Mouse (Mus musculus) lung, adult 2 months (tissue): ENCODE results near the gene Nab2. TPM values are rescaled to one million over a fixed set of nuclear protein-coding genes. Genes with fewer than 3 reads are reported as not detected.
A peak's percentile ranks its signal among the peaks of the same experiment; 100 is the strongest.

Source experiments
- DNase-seq: peaks from one replicate; pipeline ENCODE4 v3.0.0; 2022
- H3K4me1 ChIP-seq: fragments of 200-500 bp; 2 replicates; pipeline ENCODE4 v1.6.1; 2011; ENCODE audit warnings: low read length; ENCODE audit not compliant: control insufficient read depth, insufficient read depth
- H3K4me3 ChIP-seq: fragments of 200-500 bp; replicated peaks from 2 replicates; pipeline ENCODE3; 2011; ENCODE audit warnings: low read depth, mild to moderate bottlenecking, control low read depth, low read length; ENCODE audit errors: extremely low read depth
- CTCF ChIP-seq: fragments of 200-500 bp; IDR thresholded peaks from 2 replicates; pipeline ENCODE4 v1.5.1; 2011; ENCODE audit warnings: mild to moderate bottlenecking, low read length, control low read depth; ENCODE audit not compliant: insufficient read depth
- POLR2A ChIP-seq: fragments of 200-500 bp; IDR thresholded peaks from 2 replicates; pipeline ENCODE4 v1.6.1; 2011; ENCODE audit warnings: low read depth, mild to moderate bottlenecking, control low read depth, low read length, borderline replicate concordance; ENCODE audit errors: extremely low read depth
- WGBS: fragments of 180-500 bp; shearing (Covaris S2); methylation state at CpG from one replicate; pipeline ENCODE4 v1.1.7; 2018; 5-methylcytosine and 5-hydroxymethylcytosine counted together
- polyA plus RNA-seq: library from polyadenylated mRNA; depleted of rRNA; stranded (reverse); fragments of >200 nt; gene quantifications from 2 replicates; pipeline ENCODE4 v1.2.3, GENCODE M21; 2012

Gene Nab2
- polyA plus RNA-seq, 1 experiment = 32.8 TPM

GRCm38 (mm10) chr10:127654970-127655579, 13.3 kb downstream of the Nab2 start:
- 67% methylated on average over 16 of the region's 16 CpGs for WGBS
- H3K4me1 ChIP-seq = no peaks in the 10 kb centered on the region; the same call in 1 of the 2 replicates

DNA sequence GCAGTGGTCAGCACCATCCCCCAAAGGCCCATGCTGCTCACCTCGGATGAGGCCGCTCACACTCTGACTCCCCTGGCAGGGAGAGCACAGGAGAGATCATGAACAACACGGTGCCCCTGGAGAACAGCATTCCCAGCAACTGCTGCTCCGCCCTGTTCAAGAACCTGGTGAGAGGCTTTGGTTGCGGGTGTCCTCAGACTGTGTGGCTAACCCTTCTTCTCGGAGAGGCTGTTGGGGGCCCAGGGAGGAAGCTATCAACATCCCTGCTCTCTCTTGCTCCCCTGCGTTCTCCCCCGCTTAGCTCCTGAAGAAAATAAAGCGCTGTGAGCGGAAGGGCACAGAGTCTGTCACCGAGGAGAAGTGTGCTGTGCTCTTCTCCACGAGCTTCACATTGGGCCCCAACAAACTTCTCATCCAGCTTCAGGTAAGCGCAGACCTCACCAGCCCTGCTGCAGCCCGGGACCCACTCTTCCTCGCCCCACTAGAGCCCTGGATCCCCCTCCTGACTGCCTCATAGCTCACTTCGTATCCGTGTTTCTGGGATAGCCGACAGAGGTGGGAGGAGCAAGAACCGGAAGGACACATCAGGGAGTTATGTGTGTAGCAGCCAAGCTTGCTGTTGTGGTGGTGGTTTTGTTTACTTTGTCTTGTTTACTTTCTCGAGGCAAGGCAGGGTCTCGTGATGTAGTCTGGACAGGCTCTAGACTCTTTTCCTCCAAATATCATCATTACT, 15.3 kb downstream of the Nab2 start:
- H3K4me3 ChIP-seq = no peak overlapping the region
- 47% methylated on average over 21 of the region's 21 CpGs for WGBS
- no peaks in the 10 kb centered on the region; the same call in 1 of the 2 replicates for H3K4me1 ChIP-seq
- no peak for DNase-seq
- TF ChIP-seq POLR2A (peak; percentile 22; the same call in 1 of the 2 replicates), CTCF (no peak)

More at GRCm38 (mm10) chr10:127654970-127655579, 13.3 kb downstream of the Nab2 start:
- H3K4me3 ChIP-seq = no peak overlapping the region
- no peak for DNase-seq
- TF ChIP-seq CTCF = no peak
- TF ChIP-seq POLR2A = no peak

GRCm38 (mm10) chr10:127645791-127646190, 22.6 kb downstream of the Nab2 start:
- WGBS = 67% methylated on average over 2 of the region's 2 CpGs
- no peak overlapping the region for H3K4me3 ChIP-seq
- H3K4me1 ChIP-seq = no peaks in the 10 kb centered on the region
- DNase-seq = no peak
- TF ChIP-seq POLR2A = no peak
- no peak for TF ChIP-seq CTCF

DNA sequence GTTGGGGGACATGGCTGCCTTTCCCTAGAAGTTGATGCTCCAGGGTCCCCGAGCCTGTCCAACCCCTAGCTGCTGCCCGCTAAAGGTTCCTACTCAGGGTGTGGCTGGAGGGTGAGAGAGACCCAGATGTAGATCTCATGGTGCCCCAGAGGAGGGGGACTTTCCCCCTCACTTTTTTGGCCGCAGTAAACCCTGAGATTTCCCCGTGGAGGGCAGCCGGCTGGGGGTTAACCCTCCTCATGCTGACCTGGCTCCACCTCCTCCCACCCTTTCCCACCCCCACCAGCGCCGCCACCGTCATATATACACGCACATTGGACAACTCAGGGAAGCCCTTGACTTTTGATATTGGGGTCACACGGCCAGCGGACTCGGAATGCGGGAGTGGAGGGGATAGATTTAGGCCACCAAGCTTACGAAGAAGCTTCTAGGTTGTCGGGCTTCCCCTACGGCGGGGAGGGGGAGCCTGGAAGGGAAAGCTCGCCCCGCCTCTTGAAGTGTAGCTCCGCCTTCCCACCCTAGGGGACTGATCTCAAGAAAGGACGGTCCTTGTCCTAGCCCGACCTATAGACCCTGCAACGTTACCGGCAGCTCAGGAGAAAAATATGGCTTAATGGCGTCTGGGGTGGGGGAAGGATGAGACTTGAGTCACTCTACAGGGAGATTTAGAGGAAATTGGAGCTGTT, 24.7 kb downstream of the Nab2 start:
- TF ChIP-seq CTCF = no peak
- peak; percentile 79; the same call in 1 of the 2 replicates for TF ChIP-seq POLR2A
- peak; percentile 86 for DNase-seq
- H3K4me3 ChIP-seq = peak overlapping the region; percentile 83
- WGBS = under 1% methylated on average over 25 of the region's 25 CpGs
- no peaks in the 10 kb centered on the region for H3K4me1 ChIP-seq

GRCm38 (mm10) chr10:127642772-127643552, 25.4 kb downstream of the Nab2 start, which contains the start of gene Stat6:
TSS of gene Stat6 (plus strand) at chr10:127642986.
- Histone ChIP-seq H3K4me1 (no peaks in the 10 kb centered on the region), H3K4me3 (peak within 1 kb of the TSS; percentile 83)
- peak; percentile 85 for DNase-seq
- under 1% methylated on average over 37 of the region's 37 CpGs for WGBS
- TF ChIP-seq POLR2A = peak; percentile 89; the same call in 1 of the 2 replicates
- TF ChIP-seq CTCF = no peak

GRCm38 (mm10) chr10:127641861-127642771, 26.3 kb downstream of the Nab2 start:
- H3K4me1 ChIP-seq = no peaks in the 10 kb centered on the region
- DNase-seq = peak; percentile 92
- peak overlapping the region; percentile 83 for H3K4me3 ChIP-seq
- TF ChIP-seq CTCF (peak; percentile 91), POLR2A (peak; percentile 44; the same call in 1 of the 2 replicates)
- WGBS = under 1% methylated on average over 19 of the region's 19 CpGs

DNA sequence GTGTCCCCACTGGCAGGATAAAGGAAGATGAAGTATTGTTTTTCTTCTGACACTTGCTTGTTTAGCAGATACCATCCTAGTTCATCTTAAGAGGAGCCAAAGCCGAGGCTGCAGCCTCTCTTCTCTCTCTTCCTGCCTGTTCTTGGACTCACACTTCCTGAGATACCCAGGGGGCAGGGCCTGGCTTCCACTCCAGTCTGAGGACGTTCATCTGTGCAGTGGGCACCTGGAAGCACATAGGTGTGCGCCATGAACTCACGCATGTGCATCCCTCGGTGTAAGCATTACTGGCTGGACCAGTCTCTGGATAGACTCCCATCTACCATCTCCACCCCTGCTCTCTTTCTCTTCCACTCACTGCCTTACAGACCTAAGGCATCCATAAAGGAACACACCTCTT, 27.9 kb downstream of the Nab2 start:
- whole genome bisulfite sequencing = 62% methylated on average over 5 of the region's 5 CpGs
- no peak overlapping the region for H3K4me3 ChIP-seq
- no peak for TF ChIP-seq POLR2A
- no peak for TF ChIP-seq CTCF
- no peak for DNase-seq
- no peaks in the 10 kb centered on the region for H3K4me1 ChIP-seq

GRCm38 (mm10) chr10:127632668-127633271, 35.6 kb downstream of the Nab2 start:
- TF ChIP-seq CTCF = no peak
- DNase-seq = no peak
- Histone ChIP-seq H3K4me1 (peaks cover 5% of the 10 kb centered on the region; the same call in 1 of the 2 replicates), H3K4me3 (no peak overlapping the region)
- 41% methylated on average over 7 of the region's 7 CpGs for WGBS
